Mouse (Mus musculus) CH12.LX (cell line): ENCODE measurements around the gene Zfp111. TPM values are rescaled to one million over a fixed set of nuclear protein-coding genes. Genes with fewer than 3 reads are reported as not detected.

Source experiments
- DNase-seq: peaks from one replicate; pipeline ENCODE4 v3.0.0-alpha.2; 2013; ENCODE audit errors: extremely low read depth
- H3K27ac ChIP-seq: 2 replicates; pipeline ENCODE4 v1.5.1; 2012; ENCODE audit warnings: low read depth, mild to moderate bottlenecking, control low read depth, moderate library complexity; ENCODE audit not compliant: insufficient read depth
- H3K27me3 ChIP-seq: replicated peaks from 2 replicates; pipeline ENCODE3; 2012; ENCODE audit warnings: inconsistent platforms
- H3K36me3 ChIP-seq, 2 experiments: replicated peaks in 1 of 2; 2 replicates each; pipeline versions ENCODE3 to v1.6.1; 2012; ENCODE audit warnings: inconsistent platforms in 1 of 2, low read length in 1 of 2, mild to moderate bottlenecking in 1 of 2, mixed read lengths in 1 of 2, moderate library complexity in 1 of 2; ENCODE audit not compliant: control insufficient read depth in 1 of 2, insufficient read depth in 1 of 2
- H3K4me1 ChIP-seq, 2 experiments: 2 replicates each; pipeline ENCODE4 v1.6.1; 2012; ENCODE audit warnings: inconsistent platforms in 1 of 2, moderate library complexity in 1 of 2; ENCODE audit not compliant: insufficient read depth in 2 of 2, control insufficient read depth in 1 of 2
- H3K4me2 ChIP-seq: 2 replicates; pipeline ENCODE4 v1.6.1; 2012; ENCODE audit warnings: low read depth, mild to moderate bottlenecking, control low read depth; ENCODE audit not compliant: poor library complexity, insufficient read depth, severe bottlenecking
- H3K4me3 ChIP-seq, 3 experiments: fragments of 150-350 bp in 1 of 3; sonication (generic) in 1 of 3; replicated peaks in 1 of 3; 2 replicates each; pipeline versions ENCODE3 to v1.5.1; 2011 to 2012; ENCODE audit warnings: low read depth in 2 of 3, low read length in 2 of 3, mild to moderate bottlenecking in 2 of 3, moderate library complexity in 2 of 3, control low read depth in 1 of 3, improper control_type of control experiment in 1 of 3, inconsistent platforms in 1 of 3, mixed read lengths in 1 of 3; ENCODE audit not compliant: poor library complexity in 1 of 3
- H3K79me2 ChIP-seq: replicated peaks from 2 replicates; pipeline ENCODE4 v1.6.1; 2012; ENCODE audit warnings: mild to moderate bottlenecking, moderate library complexity; ENCODE audit not compliant: control insufficient read depth, poor library complexity, insufficient read depth, severe bottlenecking; ENCODE audit errors: extremely low read depth
- H3K9ac ChIP-seq: 2 replicates; pipeline ENCODE4 v1.6.1; 2012; ENCODE audit warnings: low read depth, mild to moderate bottlenecking, control low read depth, moderate library complexity; ENCODE audit not compliant: insufficient read depth
- H3K9me3 ChIP-seq: replicated peaks from 2 replicates; pipeline ENCODE3; 2012; ENCODE audit warnings: low read length, inconsistent platforms, mixed read lengths
- BHLHE40 ChIP-seq: IDR thresholded peaks from 2 replicates; pipeline ENCODE4 v1.6.1; 2011; ENCODE audit warnings: mild to moderate bottlenecking, low read depth, low read length, improper control_type of control experiment
- CHD1 ChIP-seq: IDR thresholded peaks from 2 replicates; pipeline ENCODE4 v1.6.1; 2012; ENCODE audit warnings: low read depth, low read length, improper control_type of control experiment, inconsistent platforms
- E2F4 ChIP-seq: IDR thresholded peaks from 2 replicates; pipeline ENCODE4 v1.6.1; 2011; ENCODE audit warnings: low read depth, low read length, improper control_type of control experiment; ENCODE audit not compliant: insufficient replicate concordance
- ELF1 ChIP-seq: IDR thresholded peaks from 2 replicates; pipeline ENCODE4 v1.6.1; 2014; ENCODE audit warnings: low read depth, mild to moderate bottlenecking, inconsistent platforms, low read length, improper control_type of control experiment
- HCFC1 ChIP-seq: IDR thresholded peaks from 2 replicates; pipeline ENCODE4 v1.6.1; 2012; ENCODE audit warnings: low read depth, mild to moderate bottlenecking, inconsistent platforms, low read length, improper control_type of control experiment
- JUN ChIP-seq: IDR thresholded peaks from 2 replicates; pipeline ENCODE4 v1.6.1; 2011; ENCODE audit warnings: low read depth, mild to moderate bottlenecking, low read length, improper control_type of control experiment, moderate library complexity; ENCODE audit not compliant: insufficient read depth
- JUND ChIP-seq: conservative IDR thresholded peaks from 2 replicates; pipeline ENCODE4 v1.6.1; 2011; ENCODE audit warnings: low read depth, low read length, improper control_type of control experiment
- KAT2A ChIP-seq: IDR thresholded peaks from 2 replicates; pipeline ENCODE4 v1.6.1; 2012; ENCODE audit warnings: low read length, improper control_type of control experiment, inconsistent platforms; ENCODE audit not compliant: insufficient replicate concordance
- MAZ ChIP-seq: IDR thresholded peaks from 2 replicates; pipeline ENCODE4 v1.6.1; 2012; ENCODE audit warnings: low read depth, mild to moderate bottlenecking, inconsistent platforms, low read length, improper control_type of control experiment, moderate library complexity
- MEF2A ChIP-seq: IDR thresholded peaks from 2 replicates; pipeline ENCODE4 v1.6.1; 2014; ENCODE audit warnings: low read depth, mild to moderate bottlenecking, inconsistent platforms, low read length, improper control_type of control experiment, borderline replicate concordance
- MXI1 ChIP-seq: IDR thresholded peaks from 2 replicates; pipeline ENCODE4 v1.6.1; 2011; ENCODE audit warnings: mild to moderate bottlenecking, low read depth, low read length, improper control_type of control experiment
- MYC ChIP-seq: IDR thresholded peaks from 2 replicates; pipeline ENCODE4 v1.6.1; 2011; ENCODE audit warnings: low read depth, mild to moderate bottlenecking, improper control_type of control experiment, low read length
- NRF1 ChIP-seq: IDR thresholded peaks from 2 replicates; pipeline ENCODE4 v1.6.1; 2014; ENCODE audit warnings: low read depth, mild to moderate bottlenecking, inconsistent platforms, low read length, improper control_type of control experiment, moderate library complexity
- POLR2A ChIP-seq: IDR thresholded peaks from 2 replicates; pipeline ENCODE4 v1.6.1; 2011; ENCODE audit warnings: low read depth, mild to moderate bottlenecking, improper control_type of control experiment, low read length
- POLR2AphosphoS2 ChIP-seq: IDR thresholded peaks from 2 replicates; pipeline ENCODE4 v1.6.1; 2011; ENCODE audit warnings: low read depth, low read length, improper control_type of control experiment
- RCOR1 ChIP-seq: conservative IDR thresholded peaks from 2 replicates; pipeline ENCODE4 v1.6.1; 2012; ENCODE audit warnings: low read depth, mild to moderate bottlenecking, inconsistent platforms, low read length, improper control_type of control experiment
- SMC3 ChIP-seq: IDR thresholded peaks from 2 replicates; pipeline ENCODE4 v1.6.1; 2011; ENCODE audit warnings: low read depth, low read length, improper control_type of control experiment
- UBTF ChIP-seq: IDR thresholded peaks from 2 replicates; pipeline ENCODE4 v1.6.1; 2012; ENCODE audit warnings: low read depth, mild to moderate bottlenecking, inconsistent platforms, low read length, improper control_type of control experiment, moderate library complexity
- USF2 ChIP-seq: conservative IDR thresholded peaks from 2 replicates; pipeline ENCODE4 v1.6.1; 2011; ENCODE audit warnings: low read depth, low read length, improper control_type of control experiment
- ZC3H11A ChIP-seq: IDR thresholded peaks from 2 replicates; pipeline ENCODE4 v1.6.1; 2012; ENCODE audit warnings: low read depth, mild to moderate bottlenecking, inconsistent platforms, low read length, improper control_type of control experiment
- ZMIZ1 ChIP-seq: IDR thresholded peaks from 2 replicates; pipeline ENCODE4 v1.6.1; 2012; ENCODE audit warnings: low read depth, mild to moderate bottlenecking, inconsistent platforms, low read length, improper control_type of control experiment
- dilution Hi-C: fragments of 300-500 bp; cut with MboI; formaldehyde crosslinking; loops from 2 replicates; pipeline ENCODE4 v1.14.3; 2020; ENCODE audit warnings: low sequenced_read_pairs; ENCODE audit not compliant: extremely low pct_unique_long_range_greater_than_20kb, extremely low pct_ligation_motif_present
- in situ Hi-C: fragments of 300-500 bp; cut with MboI; formaldehyde crosslinking; loops from 3 replicates; pipeline ENCODE4 v1.14.3; 2019; ENCODE audit warnings: low sequenced_read_pairs, low pct_ligation_motif_present, low pct_unique_long_range_greater_than_20kb, mixed read lengths
- polyA plus RNA-seq: library from polyadenylated mRNA; unstranded; fragments of >175 nt; gene quantifications from 2 replicates; pipeline ENCODE4 v1.2.1, GENCODE M21; 2012; ENCODE audit warnings: low read depth; ENCODE audit not compliant: insufficient read length
- total RNA-seq, 2 experiments: library from RNA; depleted of rRNA; stranded (reverse); fragments of 300-350 nt in 1 of 2; fragments of >200 nt in 1 of 2; gene quantifications; 2 replicates each; pipeline ENCODE4 v1.2.3; 2012 to 2014

Gene Zfp111
- total and polyA plus RNA-seq, 3 experiments: not detected

DNA sequence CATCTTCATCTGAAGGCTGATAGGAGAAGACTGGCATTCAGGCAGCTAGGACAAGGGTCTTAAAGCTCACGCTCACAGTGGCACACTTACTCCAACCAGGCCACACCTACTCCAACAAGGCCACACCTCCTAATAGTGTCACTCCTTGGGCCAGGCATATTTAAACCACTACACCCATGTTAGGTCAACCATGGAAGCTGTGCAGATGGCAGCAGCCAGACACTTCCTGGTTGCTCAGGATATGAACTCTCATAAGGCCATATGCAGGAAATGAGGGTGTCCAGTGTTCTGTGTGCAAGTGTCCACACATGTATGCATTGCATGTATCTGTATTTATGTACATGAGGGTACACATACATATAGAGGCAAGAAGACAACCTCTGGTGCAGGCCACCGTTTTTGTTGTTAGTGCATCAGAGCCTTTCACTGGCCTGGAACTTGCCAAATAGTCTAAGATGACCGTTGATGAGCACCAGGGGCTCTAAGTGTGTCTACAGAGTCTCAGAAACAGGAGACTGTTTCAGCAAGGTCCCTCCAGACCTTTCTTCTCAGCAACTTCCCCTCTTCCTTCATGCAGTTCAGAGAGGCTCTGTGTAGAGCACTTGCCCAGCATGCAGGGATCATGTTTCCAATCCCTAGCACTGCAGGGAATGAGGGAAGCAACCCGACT, 22.2 kb downstream of the Zfp111 start:
- TF ChIP-seq USF2 (no peak), UBTF (no peak), CHD1 (no peak), RCOR1 (no peak), MXI1 (no peak), JUND (no peak), ZC3H11A (no peak), HCFC1 (no peak), E2F4 (no peak), MEF2A (no peak), MYC (no peak), NRF1 (no peak), POLR2AphosphoS2 (no peak), BHLHE40 (no peak), POLR2A (no peak), JUN (no peak), KAT2A (no peak)
- TF ChIP-seq, all 38 proteins: peak for 0
- DNase-seq: no peak
- Histone ChIP-seq H3K9me3 (peaks cover 2% of the 10 kb centered on the region), H3K4me2 (no peak overlapping the region), H3K4me1 (peaks cover 0 to 4% of the 10 kb centered on the region in 2 experiments; a peak in 2 of 4 replicates), H3K27ac (no peak overlapping the region), H3K27me3 (peaks cover 6% of the 10 kb centered on the region), H3K4me3 (no peak overlapping the region), H3K9ac (no peak overlapping the region), H3K79me2 (no peaks in the 10 kb centered on the region), H3K36me3 (no peaks in the 10 kb centered on the region)
- dilution Hi-C loops (no loop called here), in situ Hi-C loops (no loop called here)

DNA sequence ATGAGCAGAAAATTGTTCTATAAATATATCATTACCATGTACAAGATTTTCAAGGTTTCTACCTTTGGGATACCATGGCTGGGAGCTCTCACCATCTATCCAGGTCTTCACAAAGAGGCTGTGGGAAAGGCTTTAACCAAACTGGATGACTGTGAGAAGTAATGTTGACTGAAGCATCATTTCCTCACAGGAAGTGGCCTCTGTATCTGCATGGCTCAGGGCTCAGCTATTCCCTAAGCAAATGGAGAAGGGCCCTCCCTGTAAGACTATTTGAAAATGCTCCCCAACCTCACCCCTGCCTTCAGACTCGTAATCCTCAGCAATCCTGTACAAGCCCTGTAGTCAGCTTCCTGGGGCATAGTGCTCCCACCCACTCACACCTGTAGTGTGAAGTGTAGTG, 23.6 kb downstream of the Zfp111 start:
- H3K36me3 ChIP-seq: no peaks in the 10 kb centered on the region
- dilution Hi-C loops: no loop called here
- no peak overlapping the region for H3K4me3 ChIP-seq
- H3K4me2 ChIP-seq: no peak overlapping the region
- TF ChIP-seq JUND: no peak
- TF ChIP-seq ZMIZ1: no peak
- no peak for TF ChIP-seq RCOR1
- TF ChIP-seq JUN: no peak
- TF ChIP-seq SMC3: no peak
- TF ChIP-seq NRF1: no peak
- TF ChIP-seq ELF1: no peak
- TF ChIP-seq KAT2A: no peak
- TF ChIP-seq CHD1: no peak
- no peak for TF ChIP-seq MAZ
- H3K27ac ChIP-seq: no peak overlapping the region
- no peak for DNase-seq
- H3K4me1 ChIP-seq: peaks cover 0 to 4% of the 10 kb centered on the region in 2 experiments; a peak in 2 of 4 replicates
- peaks cover 2% of the 10 kb centered on the region for H3K9me3 ChIP-seq
- H3K9ac ChIP-seq: no peak overlapping the region
- in situ Hi-C loops: no loop called here
- H3K27me3 ChIP-seq: peaks cover 7% of the 10 kb centered on the region
- no peaks in the 10 kb centered on the region for H3K79me2 ChIP-seq
